Mouse (Mus musculus): Measurements from ENCODE around the gene Rsph14. TPM values are rescaled to one million over a fixed set of nuclear protein-coding genes. Genes with fewer than 3 reads are reported as not detected.
"Not testable (repeated sequence)": the region's sequence is repeated elsewhere in the genome, so short reads cannot be mapped to it uniquely, and the experiment has no call there.

The Rsph14 gene
- total RNA-seq, 2 experiments from 2014 or later: not detected

- no peak for ATAC-seq (ENCODE audit: poor library complexity, severe bottlenecking)
These were observed 21.7 kb upstream of the Rsph14 start for GRCm38 (mm10) chr10:75054125-75054524.

DNA sequence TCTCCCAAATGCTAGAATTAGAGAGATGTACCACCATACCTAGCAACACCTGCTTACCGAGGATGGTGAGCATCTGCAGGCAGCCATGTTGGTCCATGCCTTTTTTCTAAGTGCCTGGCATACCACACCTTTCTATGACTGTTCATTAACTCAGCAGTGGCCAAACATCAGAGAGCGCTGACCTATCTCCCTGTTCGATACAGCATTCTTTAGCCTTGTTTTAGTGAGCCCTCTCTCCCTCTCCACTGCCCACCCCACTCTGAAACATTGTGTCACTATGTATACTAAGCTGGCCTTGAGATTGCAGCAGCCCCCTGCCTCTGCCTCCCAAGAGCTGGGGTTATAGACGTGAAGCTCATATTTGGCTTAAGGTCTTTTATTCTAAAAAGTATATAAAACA lies 21.3 kb upstream of the Rsph14 start:
- no peak for ATAC-seq (ENCODE audit: poor library complexity, severe bottlenecking)

- ATAC-seq (ENCODE audit: poor library complexity, severe bottlenecking): no peak
These were observed 20.5 kb upstream of the Rsph14 start for GRCm38 (mm10) chr10:75052902-75053301.

- no peak for ATAC-seq (ENCODE audit: poor library complexity, severe bottlenecking)
These were observed 19.1 kb upstream of the Rsph14 start for GRCm38 (mm10) chr10:75051364-75052074.

DNA sequence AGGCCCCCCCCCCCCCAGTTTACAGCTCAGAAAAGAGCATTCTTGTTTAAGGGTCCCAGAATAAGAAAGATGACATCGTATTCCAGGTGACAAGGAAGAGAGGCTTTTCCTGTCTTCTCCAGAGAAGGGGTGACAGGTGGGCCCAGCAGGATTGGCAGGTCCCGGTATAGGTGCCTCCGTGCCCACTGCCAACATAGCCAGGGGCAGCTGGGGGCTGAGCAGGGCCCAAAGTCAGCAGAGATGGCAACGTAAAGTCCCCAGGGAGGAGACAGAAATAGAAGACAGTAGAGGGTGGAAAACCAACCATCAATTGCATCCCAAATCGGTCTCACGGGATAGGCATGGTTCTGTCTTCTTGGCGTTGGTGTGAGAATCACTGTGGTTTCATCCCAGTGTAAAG lies 16.3 kb upstream of the Rsph14 start:
- ATAC-seq (ENCODE audit: poor library complexity, severe bottlenecking): no peak

DNA sequence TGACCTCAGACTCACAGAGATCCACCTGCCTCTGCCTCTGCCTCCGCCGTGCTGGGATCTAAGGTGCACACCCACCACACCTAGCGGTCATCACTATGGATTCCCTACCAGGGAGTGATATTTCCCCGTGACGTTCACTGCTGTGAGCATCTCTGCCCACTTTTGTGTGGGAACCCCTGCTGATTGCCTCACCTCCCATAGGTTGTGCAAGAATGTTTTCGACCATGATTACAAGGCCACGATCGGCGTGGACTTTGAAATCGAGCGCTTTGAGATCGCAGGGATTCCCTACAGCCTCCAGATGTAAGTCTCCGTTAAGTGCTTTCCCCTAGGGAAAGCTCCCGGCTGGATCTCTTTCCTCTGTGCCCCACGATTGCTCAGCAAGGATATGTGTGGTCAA lies 13.4 kb upstream of the Rsph14 start:
- ATAC-seq (ENCODE audit: poor library complexity, severe bottlenecking): peak; percentile 73

GRCm38 (mm10) chr10:75044459-75044858 lies 12.1 kb upstream of the Rsph14 start:
- ATAC-seq (ENCODE audit: poor library complexity, severe bottlenecking): peak; percentile 58

DNA sequence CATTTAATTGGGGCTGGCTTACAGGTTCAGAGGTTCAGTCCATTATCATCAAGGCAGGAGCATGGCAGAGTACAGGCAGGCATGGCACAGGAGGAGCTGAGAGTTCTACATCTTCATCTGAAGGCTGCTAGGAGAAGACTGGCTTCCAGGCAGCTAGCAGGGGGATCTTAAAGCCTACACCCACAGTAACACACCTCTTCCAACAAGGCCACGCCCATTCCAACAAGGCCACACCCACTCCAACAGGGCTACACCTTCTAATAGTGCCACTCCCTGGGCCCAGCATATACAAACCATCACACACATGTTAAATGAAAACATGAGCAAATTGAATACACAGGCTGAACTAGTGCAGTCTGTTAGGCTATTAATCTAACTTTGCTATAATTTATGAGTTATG lies 9.7 kb upstream of the Rsph14 start:
- ATAC-seq (ENCODE audit: poor library complexity, severe bottlenecking): not testable (repeated sequence)

- ATAC-seq (ENCODE audit: poor library complexity, severe bottlenecking): peak; percentile 95
These were observed 4.5 kb upstream of the Rsph14 start, which contains the start of gene Rab36 for GRCm38 (mm10) chr10:75036883-75037379. Gene Rab36, plus strand, starts transcription at chr10:75037058.

DNA sequence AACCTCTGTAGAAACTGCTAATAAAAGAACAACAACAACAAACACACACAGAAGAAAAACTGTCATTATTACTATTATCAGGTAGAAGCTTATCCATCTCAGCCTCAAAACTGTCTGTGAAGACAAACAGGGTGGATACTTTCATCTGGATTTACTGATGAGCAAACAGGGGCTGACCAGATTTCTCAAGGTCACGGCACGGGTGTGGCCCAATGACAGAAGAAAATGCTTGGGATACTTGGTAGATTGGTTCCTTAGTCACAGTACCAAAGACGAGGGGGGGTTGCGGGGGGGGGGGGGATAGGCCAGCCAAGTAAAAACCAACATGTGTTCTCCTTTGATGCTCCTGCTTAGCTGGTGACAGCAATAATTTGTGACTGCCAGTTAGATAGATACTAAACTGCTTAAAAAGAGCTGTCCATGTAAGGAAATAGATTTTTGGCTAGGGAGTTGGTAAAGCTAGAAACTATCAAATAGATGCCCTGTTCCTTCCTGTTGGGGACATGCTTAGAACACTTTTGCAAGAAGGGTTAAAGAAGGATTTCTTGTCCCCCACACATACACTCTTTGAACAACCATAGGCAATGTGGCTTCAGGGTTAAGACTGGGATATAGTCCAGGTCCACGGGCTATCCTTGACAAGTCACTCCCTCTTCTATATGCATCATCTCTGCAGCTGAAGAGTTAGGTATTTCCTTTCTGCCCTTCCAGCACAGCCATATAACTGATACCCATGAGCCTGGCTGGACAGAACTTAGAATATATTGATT lies 856 bp downstream of the Rsph14 start:
- no peak for ATAC-seq (ENCODE audit: poor library complexity, severe bottlenecking)

DNA sequence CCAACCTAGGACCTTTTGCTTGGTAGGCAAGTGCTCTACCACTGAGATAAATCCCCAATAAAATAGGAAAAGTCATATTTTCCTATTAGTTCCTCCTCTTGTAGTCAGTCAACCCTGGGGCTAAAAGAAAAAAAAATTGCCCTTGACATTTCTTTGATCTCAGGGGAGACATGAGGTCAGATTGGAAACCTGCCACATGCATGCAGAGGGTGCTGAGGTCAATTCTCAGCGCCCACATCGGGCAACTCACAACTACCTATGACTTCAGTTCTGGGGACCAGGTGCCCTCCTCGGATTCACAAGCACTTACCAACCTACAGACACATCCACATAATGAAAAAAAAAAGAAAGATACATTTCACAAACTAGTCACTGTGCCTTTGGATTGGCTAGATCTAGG lies 2.2 kb downstream of the Rsph14 start:
- ATAC-seq (ENCODE audit: poor library complexity, severe bottlenecking): no peak

DNA sequence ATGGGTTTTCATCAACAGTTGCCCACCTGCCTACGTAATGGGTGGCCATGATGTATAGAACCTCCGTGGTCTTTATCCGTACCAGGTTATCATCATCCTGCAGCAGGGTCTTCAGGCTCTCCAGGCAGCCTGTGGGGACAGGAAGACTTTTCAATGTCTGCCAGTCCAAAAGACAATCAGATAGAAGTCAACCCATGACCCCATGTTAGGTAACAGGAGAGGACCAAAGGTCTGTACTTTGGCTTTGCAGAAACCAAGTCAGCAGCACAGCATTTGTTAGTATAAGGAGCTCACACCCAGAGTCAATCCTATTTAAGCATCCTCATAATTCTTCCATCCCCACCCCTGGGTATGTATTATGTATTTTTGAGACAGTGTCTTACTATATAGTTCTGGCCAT lies 2.7 kb downstream of the Rsph14 start:
- ATAC-seq (ENCODE audit: poor library complexity, severe bottlenecking): no peak

DNA sequence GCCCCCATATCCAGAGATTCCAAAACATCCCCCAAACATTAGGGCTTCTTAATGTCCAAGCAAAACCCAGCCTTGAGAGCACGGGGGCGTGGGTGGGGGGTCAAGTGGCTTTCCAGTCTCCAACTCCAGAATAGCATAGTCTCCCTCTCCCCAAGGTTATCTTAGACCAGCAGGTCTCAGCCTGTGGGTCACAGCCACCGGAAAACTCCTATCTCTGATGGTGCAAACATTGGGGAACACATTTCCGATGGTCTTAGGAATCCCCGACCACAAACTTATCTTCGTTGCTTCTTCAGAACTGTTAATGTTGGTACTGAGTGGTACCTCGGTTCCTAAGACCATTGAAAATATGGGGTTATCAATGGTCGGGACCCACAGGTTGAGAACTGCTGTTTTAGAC lies 3.6 kb downstream of the Rsph14 start:
- no peak for ATAC-seq (ENCODE audit: poor library complexity, severe bottlenecking)

DNA sequence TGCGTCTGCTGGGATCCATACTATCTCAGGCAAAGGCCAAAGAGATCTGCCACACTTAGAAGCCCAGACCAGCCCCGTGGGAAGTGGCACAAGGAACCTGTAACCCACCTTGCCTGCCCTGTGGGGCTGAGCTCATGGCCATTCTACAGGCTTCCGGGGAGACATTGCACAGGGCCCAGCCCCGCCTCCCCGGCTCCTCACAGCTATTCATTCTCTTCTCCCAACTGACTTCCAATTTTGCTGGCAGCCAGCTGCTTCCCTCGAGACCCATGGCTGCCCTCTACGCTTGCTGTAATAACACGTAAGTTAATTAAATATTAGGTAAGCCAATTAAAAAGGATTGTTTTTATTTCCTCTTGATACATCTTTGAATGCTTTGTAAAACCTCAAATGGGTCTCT lies 5.9 kb downstream of the Rsph14 start:
- no peak for ATAC-seq (ENCODE audit: poor library complexity, severe bottlenecking)

- ATAC-seq (ENCODE audit: poor library complexity, severe bottlenecking): peak; percentile 87
These were observed 11.2 kb downstream of the Rsph14 start for GRCm38 (mm10) chr10:75021138-75021537.

- no peak for ATAC-seq (ENCODE audit: poor library complexity, severe bottlenecking)
These were observed 12.1 kb downstream of the Rsph14 start for GRCm38 (mm10) chr10:75020271-75020670.

DNA sequence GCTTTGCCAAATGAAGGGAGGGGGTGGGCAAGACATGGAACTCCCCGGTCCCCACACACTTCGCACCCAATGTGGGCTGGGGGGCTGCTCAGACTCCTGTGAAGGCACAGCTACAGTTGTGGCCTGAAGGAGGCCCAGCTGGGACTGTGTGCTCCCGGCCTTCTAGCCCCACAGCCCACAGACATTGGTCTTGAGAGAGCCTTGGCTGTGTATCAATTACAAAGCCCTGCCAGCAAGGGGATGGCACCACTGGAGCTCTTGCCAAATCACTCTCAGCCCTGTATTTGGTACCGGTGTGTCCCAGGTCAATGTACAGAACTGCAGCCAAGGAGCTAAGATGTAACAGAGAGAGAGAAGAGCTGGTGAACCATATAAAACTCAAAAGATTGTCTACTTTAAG lies 15.9 kb downstream of the Rsph14 start:
- ATAC-seq (ENCODE audit: poor library complexity, severe bottlenecking): no peak

DNA sequence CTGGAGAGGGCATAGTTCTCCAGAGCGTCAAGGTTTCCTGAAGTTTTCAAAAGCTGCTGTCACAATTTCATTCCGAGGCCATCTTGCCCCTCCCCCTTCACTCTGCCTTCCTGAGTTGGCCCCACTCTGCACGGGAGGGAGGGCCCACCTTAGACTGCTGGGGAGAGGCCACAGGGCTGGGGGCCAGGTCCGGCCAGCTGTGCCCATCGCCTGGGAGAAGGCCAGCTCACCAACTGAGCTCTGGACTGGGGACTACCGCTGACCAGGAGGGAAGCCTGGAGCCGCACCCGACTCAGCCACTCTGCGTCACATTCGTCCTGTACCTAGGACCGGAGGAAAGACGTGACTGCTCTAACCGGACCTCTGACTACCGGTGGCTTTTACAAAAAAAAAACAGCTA lies 16.9 kb downstream of the Rsph14 start:
- no peak for ATAC-seq (ENCODE audit: poor library complexity, severe bottlenecking)

- ATAC-seq (ENCODE audit: poor library complexity, severe bottlenecking): no peak
These were observed 21.7 kb downstream of the Rsph14 start for GRCm38 (mm10) chr10:75010704-75011103.

GRCm38 (mm10) chr10:75006889-75007662 lies 25.3 kb downstream of the Rsph14 start:
- no peak for ATAC-seq (ENCODE audit: poor library complexity, severe bottlenecking)

GRCm38 (mm10) chr10:75004067-75004466 lies 28.3 kb downstream of the Rsph14 start:
- no peak for ATAC-seq (ENCODE audit: poor library complexity, severe bottlenecking)

Measured in megakaryocyte, adult 5-6 weeks (primary cell).